9 mouse cellular contexts compared by ENCODE assay signal in the genomic region with DNA sequence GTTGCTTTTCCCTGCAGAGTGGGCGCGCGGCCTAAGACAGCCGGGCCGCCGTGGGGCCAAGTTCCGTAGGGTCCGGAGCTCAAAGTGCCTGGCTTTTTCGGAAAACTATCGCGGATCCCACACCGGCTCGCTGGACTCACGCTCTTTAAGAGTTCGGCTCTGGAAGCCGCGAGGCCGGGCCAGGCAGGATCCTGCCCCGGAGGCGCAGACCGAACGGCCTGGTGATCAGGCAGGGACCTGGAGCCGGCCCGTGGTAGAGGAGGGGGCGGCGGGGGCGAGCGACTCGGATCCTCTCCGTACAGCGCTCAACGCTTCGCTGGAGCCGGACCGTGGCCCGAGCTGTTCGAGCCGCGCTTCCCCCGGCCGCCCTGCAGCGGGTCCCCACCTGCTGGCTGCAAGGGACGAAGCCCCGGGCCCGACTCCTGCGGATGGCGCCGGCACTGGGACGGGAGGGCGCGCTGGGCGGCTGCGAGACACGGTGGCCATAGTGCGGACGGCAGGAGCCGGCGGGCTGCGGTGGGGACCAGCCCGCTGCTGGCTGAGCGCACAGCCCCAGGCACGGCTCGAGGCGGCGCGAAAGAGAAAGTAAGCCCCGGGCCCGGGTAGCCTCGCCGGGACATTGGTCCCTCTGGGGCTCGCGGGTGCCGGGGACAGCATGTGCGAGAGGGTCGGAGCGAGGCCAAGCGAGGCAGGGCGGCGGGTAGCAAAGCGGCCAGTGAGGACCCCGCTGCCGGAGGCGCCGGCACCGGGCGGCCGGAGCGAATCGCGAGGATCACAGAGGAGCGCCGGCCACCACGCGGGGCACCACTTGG. TPM values are rescaled to one million over a fixed set of nuclear protein-coding genes. Genes with fewer than 3 reads are reported as not detected.
DNase-seq lines count a peak whose midpoint lies in the region; ATAC-seq and TF ChIP-seq lines count a peak whose summit lies in the region.
"Had no signal": no experiment of that assay in that cellular context is flagged by ENCODE, and none has a peak within 500 bp of the region (broad histone marks: within the 10 kb centered on the region; RNA-seq: fewer than 3 reads in every experiment).

No protein-coding gene starts in this region.

- no peak for TF ChIP-seq POLR2A in liver, adult 2 months (IDR thresholded peaks at IDR 0.05; ENCODE audit: extremely low read depth, insufficient read depth, low read length)

- peak overlapping the region; percentile 75 for H3K4me3 ChIP-seq in embryonic facial prominence, embryonic 13.5 days
- peak overlapping the region; percentile 61; the same call in 1 of the 2 replicates for H3K4me3 ChIP-seq in liver, adult 2 months (ENCODE audit: insufficient read depth, low read depth, low read length)
- H3K4me3 ChIP-seq: myocyte had no signal

- no peaks in the 10 kb centered on the region for H3K79me2 ChIP-seq in liver, adult 2 months (ENCODE audit: control insufficient read depth, insufficient read depth, low read length)

- DNase-seq in right cerebral cortex, postnatal 25 days = peak; percentile 35
- no peak for DNase-seq in right cerebral cortex, adult 2 months (ENCODE audit: low spot score in 2 of 2)
- DNase-seq in heart, postnatal 14 days = peak; percentile 58 to 63
- no peak for DNase-seq in liver, adult 2 months (ENCODE audit: extremely low read depth, low read depth, low spot score)
- peak; percentile 89 for DNase-seq in neural tube, embryonic 10.5 days (ENCODE audit: extremely low spot score, low spot score)
- no peak for DNase-seq in layer of hippocampus, postnatal 14 days (ENCODE audit: low spot score in 2 of 2)

- H3K4me1 ChIP-seq in embryonic facial prominence, embryonic 13.5 days = peaks cover 53% of the 10 kb centered on the region
- no peaks in the 10 kb centered on the region for H3K4me1 ChIP-seq in liver, adult 2 months (ENCODE audit: control insufficient read depth, insufficient read depth, low read length)

- no peak for TF ChIP-seq CTCF in liver, adult 2 months (IDR thresholded peaks at IDR 0.05; ENCODE audit: low read depth, low read length)

- under 1% methylated on average over 93 of the region's 94 CpGs for WGBS in embryonic facial prominence, embryonic 13.5 days
- 1% methylated on average over 92 of the region's 94 CpGs for WGBS in liver, adult 2 months

- H3K9ac ChIP-seq in embryonic facial prominence, embryonic 13.5 days = peak overlapping the region; percentile 92
- H3K9ac ChIP-seq in liver, adult 2 months (ENCODE audit: low read depth, low read length) = peak overlapping the region; percentile 75

- intact Hi-C loops in heart, postnatal 14 days (cut with DNase I) = loop anchor here (1.0 to 2.0 kb wide), 3 partner anchors 137 to 305 kb away; no protein-coding TSS in a partner anchor

- H3K27me3 ChIP-seq in embryonic facial prominence, embryonic 13.5 days = peaks cover 82% of the 10 kb centered on the region
- H3K27me3 ChIP-seq in liver, adult 2 months (ENCODE audit: control insufficient read depth, insufficient read depth, low read length) = peaks cover 23% of the 10 kb centered on the region

- peak overlapping the region; percentile 98 for H3K27ac ChIP-seq in embryonic facial prominence, embryonic 13.5 days
- H3K27ac ChIP-seq in liver, adult 2 months (replicated peaks; ENCODE audit: insufficient read depth, low read depth, low read length) = no peak overlapping the region

- no peaks in the 10 kb centered on the region for H3K36me3 ChIP-seq in embryonic facial prominence, embryonic 13.5 days
- H3K36me3 ChIP-seq in liver, adult 2 months (ENCODE audit: control insufficient read depth, insufficient read depth, low read length) = no peaks in the 10 kb centered on the region

- H3K4me2 ChIP-seq in embryonic facial prominence, embryonic 13.5 days = peak overlapping the region; percentile 83

- no peaks in the 10 kb centered on the region for H3K9me3 ChIP-seq in embryonic facial prominence, embryonic 13.5 days

- ATAC-seq in embryonic facial prominence, embryonic 13.5 days (ENCODE audit: insufficient number of reproducible peaks, insufficient read depth, low FRiP score, low TSS enrichment, low read depth) = no peak
- ATAC-seq in inflammation-experienced regulatory T-cells, adult 6 months = no peak

RNA-seq across cellular contexts. Expression of a gene that starts 1.2 kb away (rescaled TPM):
- 39.0 and 46.0 TPM in 2 replicates for polyA plus RNA-seq in embryonic facial prominence, embryonic 13.5 days (2015; fragmentation: Nextera tagmentation; extraction: Ambion mirVana)
- 10 to 100 TPM; 15.7 to 18.0 TPM for total RNA-seq in heart, postnatal 14 days (2021)
- 0.37 and 0.40 TPM in 2 replicates for total RNA-seq in liver, adult 2 months (2014; rRNA removed)
- polyA plus RNA-seq in liver, adult 2 months (2012; rRNA removed) = 0.22 and 0.39 TPM in 2 replicates
- 1 to 10 TPM in 1 of 3 experiments, under 1 TPM in 2; 0.58 to 5.2 (median 0.91) TPM for polyA plus RNA-seq in inflammation-experienced regulatory T-cells, adult 6 months (2017; shearing (Covaris generic))
- total RNA-seq in layer of hippocampus, postnatal 14 days (2021) = 10 to 100 TPM; 12.0 to 15.3 TPM
- polyA plus RNA-seq: myocyte had no signal

RNA-seq across cellular contexts. Expression of a gene that starts 32.2 kb away (rescaled TPM):
- polyA plus RNA-seq in embryonic facial prominence, embryonic 13.5 days (2015; fragmentation: Nextera tagmentation; extraction: Ambion mirVana) = not detected in 2 replicates
- not detected for total RNA-seq in heart, postnatal 14 days (2021)
- total RNA-seq in liver, adult 2 months (2014; rRNA removed) = not detected in 2 replicates
- not detected in 2 replicates for polyA plus RNA-seq in liver, adult 2 months (2012; rRNA removed)
- not detected for polyA plus RNA-seq in inflammation-experienced regulatory T-cells, adult 6 months (2017; shearing (Covaris generic))
- total RNA-seq in layer of hippocampus, postnatal 14 days (2021) = not detected
- polyA plus RNA-seq: myocyte had no signal

Comparison
In these comparisons a context has a peak if more than half of its experiments do, and no peak if none do; other contexts are left out.
1. DNase-seq: peak in right cerebral cortex, postnatal 25 days (single experiment), heart, postnatal 14 days (2 of 2) and neural tube, embryonic 10.5 days (single experiment); none in right cerebral cortex, adult 2 months (0 of 2), liver, adult 2 months (single experiment) and layer of hippocampus, postnatal 14 days (0 of 2).